Mouse (Mus musculus) heart, embryonic 10.5 days (tissue): Measurements from ENCODE around the gene Stim1. TPM values are rescaled to one million over a fixed set of nuclear protein-coding genes. Genes with fewer than 3 reads are reported as not detected.
"Not testable (repeated sequence)": the region's sequence is repeated elsewhere in the genome, so short reads cannot be mapped to it uniquely, and the experiment has no call there.

Source experiments
- DNase-seq: peaks from one replicate; pipeline ENCODE4 v3.0.0-alpha.2; 2017; ENCODE audit warnings: low spot score
- H3K27ac ChIP-seq: fragments of 300-500 bp; sonication (generic); 2 replicates; pipeline ENCODE4 v1.5.1; 2016; ENCODE audit warnings: mild to moderate bottlenecking
- H3K27me3 ChIP-seq: fragments of 300-500 bp; sonication (generic); 2 replicates; pipeline ENCODE4 v1.6.1; 2016; ENCODE audit warnings: mild to moderate bottlenecking; ENCODE audit not compliant: poor library complexity, insufficient read depth, severe bottlenecking
- H3K36me3 ChIP-seq: fragments of 300-500 bp; sonication (generic); 2 replicates; pipeline ENCODE4 v1.6.1; 2016; ENCODE audit warnings: mild to moderate bottlenecking, moderate library complexity
- H3K4me1 ChIP-seq: fragments of 300-500 bp; sonication (generic); 2 replicates; pipeline ENCODE4 v1.6.1; 2016; ENCODE audit warnings: mild to moderate bottlenecking
- H3K4me3 ChIP-seq: fragments of 300-500 bp; sonication (generic); 2 replicates; pipeline ENCODE4 v1.5.1; 2016; ENCODE audit warnings: mild to moderate bottlenecking, moderate library complexity
- H3K9me3 ChIP-seq: fragments of 300-500 bp; sonication (generic); 2 replicates; pipeline ENCODE4 v1.6.1; 2016; ENCODE audit warnings: mild to moderate bottlenecking, moderate library complexity
- WGBS: fragments of 180-500 bp; shearing (Covaris S2); methylation state at CpG from one replicate; pipeline ENCODE4 v1.1.7; 2016; 5-methylcytosine and 5-hydroxymethylcytosine counted together
- polyA plus RNA-seq: library from polyadenylated mRNA; unstranded; fragments of >200 nt; fragmentation: Nextera tagmentation; extraction: Ambion mirVana; gene quantifications from 2 replicates; pipeline ENCODE4 v1.2.1, GENCODE M21; 2016

Gene Stim1
- polyA plus RNA-seq, 1 experiment from 2014 or later, result 16.6 TPM

- no peaks in the 10 kb centered on the region for H3K27me3 ChIP-seq
- no peak overlapping the region for H3K4me3 ChIP-seq
- peaks cover 98% of the 10 kb centered on the region for H3K36me3 ChIP-seq
- H3K4me1 ChIP-seq, result no peaks in the 10 kb centered on the region
- no peak overlapping the region for H3K27ac ChIP-seq
- WGBS, result 87% methylated on average over 5 of the region's 5 CpGs
- DNase-seq, result no peak
- no peaks in the 10 kb centered on the region for H3K9me3 ChIP-seq
These were observed 191.2 kb downstream of the Stim1 start for GRCm38 (mm10) chr7:102458618-102459380.

GRCm38 (mm10) chr7:102467566-102467965 is 200.0 kb downstream of the Stim1 start:
- 89% methylated on average over 8 of the region's 8 CpGs for WGBS
- Histone ChIP-seq H3K27ac (no peak overlapping the region), H3K27me3 (no peaks in the 10 kb centered on the region), H3K4me3 (no peak overlapping the region), H3K9me3 (no peaks in the 10 kb centered on the region), H3K36me3 (peaks cover 82% of the 10 kb centered on the region), H3K4me1 (peaks cover 2% of the 10 kb centered on the region; the same call in 1 of the 2 replicates)
- no peak for DNase-seq

- Histone ChIP-seq H3K27me3 (no peaks in the 10 kb centered on the region), H3K9me3 (no peaks in the 10 kb centered on the region), H3K4me3 (no peak overlapping the region), H3K36me3 (peaks cover 36% of the 10 kb centered on the region), H3K4me1 (peaks cover 5% of the 10 kb centered on the region; the same call in 1 of the 2 replicates), H3K27ac (no peak overlapping the region)
- WGBS, result 62% methylated on average over 5 of the region's 5 CpGs
- DNase-seq, result no peak
These were observed 205.1 kb downstream of the Stim1 start for GRCm38 (mm10) chr7:102472675-102473074.

GRCm38 (mm10) chr7:102476601-102477000 is 209.0 kb downstream of the Stim1 start:
- H3K4me1 ChIP-seq, result peaks cover 12% of the 10 kb centered on the region; the same call in 1 of the 2 replicates
- H3K27me3 ChIP-seq, result no peaks in the 10 kb centered on the region
- 88% methylated on average over 5 of the region's 5 CpGs for whole genome bisulfite sequencing
- H3K36me3 ChIP-seq, result 0 out of 2 replicates have a peak, but pooled peaks cover 4% of the 10 kb centered on the region
- no peaks in the 10 kb centered on the region for H3K9me3 ChIP-seq
- no peak overlapping the region for H3K4me3 ChIP-seq
- H3K27ac ChIP-seq, result no peak overlapping the region
- no peak for DNase-seq

- Histone ChIP-seq H3K27me3 (no peaks in the 10 kb centered on the region), H3K4me1 (peaks cover 12% of the 10 kb centered on the region; the same call in 1 of the 2 replicates), H3K9me3 (no peaks in the 10 kb centered on the region), H3K4me3 (no peak overlapping the region), H3K36me3 (0 out of 2 replicates have a peak, but pooled peaks cover 4% of the 10 kb centered on the region), H3K27ac (no peak overlapping the region)
- WGBS, result 66% methylated on average over 11 of the region's 11 CpGs
- no peak for DNase-seq
These were observed 209.8 kb downstream of the Stim1 start for GRCm38 (mm10) chr7:102477377-102477776.

- WGBS, result 86% methylated on average over 4 of the region's 4 CpGs
- H3K4me3 ChIP-seq, result no peak overlapping the region
These were observed 210.8 kb downstream of the Stim1 start for GRCm38 (mm10) chr7:102478425-102478824.

GRCm38 (mm10) chr7:102478926-102479325 is 211.3 kb downstream of the Stim1 start:
- no peak overlapping the region for H3K4me3 ChIP-seq
- 0 out of 2 replicates have a peak, but pooled peaks cover 4% of the 10 kb centered on the region for H3K36me3 ChIP-seq
- H3K27me3 ChIP-seq, result no peaks in the 10 kb centered on the region
- no peaks in the 10 kb centered on the region for H3K9me3 ChIP-seq
- H3K27ac ChIP-seq, result no peak overlapping the region
- peaks cover 11% of the 10 kb centered on the region; the same call in 1 of the 2 replicates for H3K4me1 ChIP-seq
- WGBS, result 76% methylated on average over 3 of the region's 3 CpGs
- DNase-seq, result no peak

More at GRCm38 (mm10) chr7:102478425-102478824, 210.8 kb downstream of the Stim1 start:
- H3K36me3 ChIP-seq, result 0 out of 2 replicates have a peak, but pooled peaks cover 4% of the 10 kb centered on the region
- no peak overlapping the region for H3K27ac ChIP-seq
- DNase-seq, result no peak
- H3K27me3 ChIP-seq, result no peaks in the 10 kb centered on the region
- H3K4me1 ChIP-seq, result peaks cover 7% of the 10 kb centered on the region; the same call in 1 of the 2 replicates
- no peaks in the 10 kb centered on the region for H3K9me3 ChIP-seq

GRCm38 (mm10) chr7:102479368-102480078 is 211.9 kb downstream of the Stim1 start:
- no peaks in the 10 kb centered on the region for H3K9me3 ChIP-seq
- no peak for DNase-seq

GRCm38 (mm10) chr7:102480821-102481220 is 213.2 kb downstream of the Stim1 start:
- H3K4me3 ChIP-seq, result no peak overlapping the region
- 76% methylated on average over 4 of the region's 4 CpGs for WGBS
- H3K4me1 ChIP-seq, result peaks cover 12% of the 10 kb centered on the region; the same call in 1 of the 2 replicates
- H3K27me3 ChIP-seq, result no peaks in the 10 kb centered on the region
- no peaks in the 10 kb centered on the region for H3K9me3 ChIP-seq
- DNase-seq, result no peak
- no peak overlapping the region for H3K27ac ChIP-seq
- 0 out of 2 replicates have a peak, but pooled peaks cover 4% of the 10 kb centered on the region for H3K36me3 ChIP-seq

More at GRCm38 (mm10) chr7:102479368-102480078, 211.9 kb downstream of the Stim1 start:
- peaks cover 12% of the 10 kb centered on the region; the same call in 1 of the 2 replicates for H3K4me1 ChIP-seq
- H3K27me3 ChIP-seq, result no peaks in the 10 kb centered on the region
- H3K27ac ChIP-seq, result no peak overlapping the region
- H3K4me3 ChIP-seq, result no peak overlapping the region
- H3K36me3 ChIP-seq, result 0 out of 2 replicates have a peak, but pooled peaks cover 4% of the 10 kb centered on the region
- 63% methylated on average over 5 of the region's 5 CpGs for WGBS

GRCm38 (mm10) chr7:102481579-102481978 is 214.0 kb downstream of the Stim1 start, which contains the start of gene Olfr543:
TSS of gene Olfr543 (minus strand) at chr7:102481679.
- Histone ChIP-seq H3K27ac (no peak within 1 kb of the TSS), H3K36me3 (0 out of 2 replicates have a peak, but pooled peaks cover 4% of the 10 kb centered on the region), H3K4me1 (peaks cover 12% of the 10 kb centered on the region; the same call in 1 of the 2 replicates), H3K4me3 (no peak within 1 kb of the TSS), H3K9me3 (no peaks in the 10 kb centered on the region), H3K27me3 (no peaks in the 10 kb centered on the region)
- 86% methylated on average over 4 of the region's 4 CpGs for WGBS
- no peak for DNase-seq

- no peak for DNase-seq
- H3K9me3 ChIP-seq, result no peaks in the 10 kb centered on the region
- no peaks in the 10 kb centered on the region for H3K36me3 ChIP-seq
- no peak overlapping the region for H3K4me3 ChIP-seq
- H3K27me3 ChIP-seq, result no peaks in the 10 kb centered on the region
- H3K27ac ChIP-seq, result no peak overlapping the region
- H3K4me1 ChIP-seq, result peaks cover 16% of the 10 kb centered on the region; the same call in 1 of the 2 replicates
- WGBS, result 72% methylated on average over 2 of the region's 2 CpGs
These were observed 216.1 kb downstream of the Stim1 start for GRCm38 (mm10) chr7:102483665-102484064.

- WGBS, result 59% methylated on average over 8 of the region's 8 CpGs
- DNase-seq, H3K4me3 ChIP-seq, H3K9me3 ChIP-seq, H3K36me3 ChIP-seq, H3K27ac ChIP-seq, H3K27me3 ChIP-seq, H3K4me1 ChIP-seq: not testable (repeated sequence)
These were observed 217.2 kb downstream of the Stim1 start for GRCm38 (mm10) chr7:102484766-102485165.

GRCm38 (mm10) chr7:102486105-102486504 is 218.5 kb downstream of the Stim1 start:
- H3K4me1 ChIP-seq, result peaks cover 9% of the 10 kb centered on the region; the same call in 1 of the 2 replicates
- no peaks in the 10 kb centered on the region for H3K36me3 ChIP-seq
- WGBS, result 13% methylated on average over 1 of the region's 1 CpGs
- no peaks in the 10 kb centered on the region for H3K9me3 ChIP-seq
- no peak overlapping the region for H3K27ac ChIP-seq
- no peak for DNase-seq
- H3K4me3 ChIP-seq, result no peak overlapping the region
- H3K27me3 ChIP-seq, result no peaks in the 10 kb centered on the region
